Mouse (Mus musculus) adrenal gland, adult 18-20 months (tissue): ENCODE measurements around the gene Arnt2. TPM values are rescaled to one million over a fixed set of nuclear protein-coding genes. Genes with fewer than 3 reads are reported as not detected.

Experiments used
- DNase-seq, 2 experiments: peaks; one replicate each; pipeline ENCODE4 v3.0.0; 2021 to 2022; ENCODE audit warnings: low spot score in 2 of 2
- total RNA-seq, 2 experiments: library from RNA; stranded (reverse); gene quantifications; 1 replicate in 1 of 2; 2 replicates in 1 of 2; pipeline ENCODE4 v1.2.3; 2021

The Arnt2 gene
- total RNA-seq, 2 experiments from 2014 or later, result 34.9 to 36.4 TPM

DNA sequence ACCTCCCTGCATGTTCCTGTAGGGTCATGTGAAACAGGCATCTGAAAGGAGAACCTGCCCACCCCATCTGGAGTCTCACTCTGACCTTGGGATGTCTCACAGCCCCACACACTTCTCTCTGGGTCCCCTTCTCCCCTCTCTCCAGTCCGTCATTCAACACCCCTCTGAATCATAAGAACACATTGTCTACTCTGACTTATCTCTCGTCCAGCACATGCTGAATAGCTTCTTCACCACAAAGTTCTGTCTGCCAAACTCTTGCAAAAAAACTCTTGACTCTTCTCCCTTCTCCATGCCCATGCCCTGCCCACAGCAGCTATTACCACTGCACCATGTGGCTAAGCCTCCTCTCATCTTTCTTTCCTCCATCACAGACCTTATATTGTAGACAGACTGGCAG, 60.0 kb downstream of the Arnt2 start:
- DNase-seq, result no peak

- no peak for DNase-seq
Observed at GRCm38 (mm10) chr7:84348145-84348911, 61.6 kb downstream of the Arnt2 start.

DNA sequence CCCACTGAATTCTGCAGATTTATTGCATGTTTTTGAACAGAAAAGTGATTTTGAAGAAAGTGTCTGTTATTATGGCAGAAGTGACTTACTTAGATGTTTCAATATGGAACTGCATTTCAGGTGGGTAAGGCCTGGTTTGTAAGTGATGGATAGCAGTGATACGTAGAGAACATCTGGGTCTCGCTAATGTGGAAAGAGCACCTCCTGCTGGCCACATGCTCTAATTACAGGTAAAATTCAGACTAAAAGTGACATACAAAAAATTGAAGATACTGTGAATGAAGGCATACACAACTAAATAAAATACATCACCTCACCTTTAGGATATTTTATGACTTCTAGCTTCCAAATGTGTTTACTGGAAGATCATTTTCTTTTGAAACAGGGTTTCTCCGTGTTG, 66.8 kb downstream of the Arnt2 start:
- no peak for DNase-seq

DNA sequence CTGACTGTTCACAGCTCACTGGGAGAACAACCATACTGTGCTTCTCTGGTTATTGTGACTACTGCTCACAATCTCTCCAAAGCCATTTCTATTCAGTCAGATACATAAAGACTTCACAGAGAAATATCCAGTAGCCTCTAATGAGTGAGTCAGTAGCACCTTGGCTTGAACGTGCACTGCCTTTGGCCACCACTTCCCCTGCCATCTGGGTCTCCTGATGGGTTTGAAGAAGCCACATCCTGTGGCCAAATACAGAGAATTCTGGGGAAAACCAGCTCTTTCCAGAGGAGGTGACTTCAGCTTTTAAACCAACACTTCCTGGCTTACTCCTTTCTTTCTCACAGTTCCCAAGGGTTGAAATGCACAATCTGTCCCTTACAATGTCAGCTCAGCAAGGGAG, 69.0 kb downstream of the Arnt2 start:
- no peak for DNase-seq

- DNase-seq, result no peak
Observed at GRCm38 (mm10) chr7:84339186-84339585, 70.8 kb downstream of the Arnt2 start.

DNA sequence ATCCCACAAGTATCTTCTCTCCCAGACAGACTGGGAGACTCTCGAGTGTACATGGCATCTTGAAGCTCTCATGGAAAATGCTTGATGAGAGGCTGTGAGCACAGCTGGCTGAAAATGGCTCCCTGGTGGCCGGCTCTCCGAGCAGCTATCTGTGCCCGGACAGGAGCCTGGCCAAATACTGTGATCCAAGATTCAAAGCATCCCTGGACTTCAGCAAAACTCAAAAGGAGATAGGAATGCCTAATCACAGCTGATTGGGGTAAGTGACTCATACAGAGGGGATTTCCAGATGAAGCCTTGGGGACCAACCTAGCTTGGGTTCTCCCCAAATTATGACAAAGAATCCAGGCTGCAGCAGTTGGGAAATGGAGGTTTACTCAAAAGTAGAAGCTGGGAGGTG, 72.2 kb downstream of the Arnt2 start:
- no peak for DNase-seq

- no peak for DNase-seq
Observed at GRCm38 (mm10) chr7:84336907-84337306, 73.1 kb downstream of the Arnt2 start.

DNA sequence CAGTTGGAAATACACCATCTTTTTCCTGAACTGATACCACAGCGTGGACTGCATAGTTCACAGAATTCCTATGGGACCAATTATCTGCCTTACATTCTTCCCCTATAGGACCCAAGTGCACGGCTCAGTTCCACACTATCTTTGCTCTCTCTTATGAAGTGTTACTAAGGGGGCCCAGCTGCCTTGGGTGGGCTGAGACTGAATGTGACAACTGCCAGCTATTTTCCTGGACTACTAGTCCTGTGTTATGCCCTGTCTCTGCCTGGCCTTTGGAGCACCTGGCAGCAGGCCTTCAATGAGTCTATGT, 73.4 kb downstream of the Arnt2 start:
- no peak for DNase-seq

DNA sequence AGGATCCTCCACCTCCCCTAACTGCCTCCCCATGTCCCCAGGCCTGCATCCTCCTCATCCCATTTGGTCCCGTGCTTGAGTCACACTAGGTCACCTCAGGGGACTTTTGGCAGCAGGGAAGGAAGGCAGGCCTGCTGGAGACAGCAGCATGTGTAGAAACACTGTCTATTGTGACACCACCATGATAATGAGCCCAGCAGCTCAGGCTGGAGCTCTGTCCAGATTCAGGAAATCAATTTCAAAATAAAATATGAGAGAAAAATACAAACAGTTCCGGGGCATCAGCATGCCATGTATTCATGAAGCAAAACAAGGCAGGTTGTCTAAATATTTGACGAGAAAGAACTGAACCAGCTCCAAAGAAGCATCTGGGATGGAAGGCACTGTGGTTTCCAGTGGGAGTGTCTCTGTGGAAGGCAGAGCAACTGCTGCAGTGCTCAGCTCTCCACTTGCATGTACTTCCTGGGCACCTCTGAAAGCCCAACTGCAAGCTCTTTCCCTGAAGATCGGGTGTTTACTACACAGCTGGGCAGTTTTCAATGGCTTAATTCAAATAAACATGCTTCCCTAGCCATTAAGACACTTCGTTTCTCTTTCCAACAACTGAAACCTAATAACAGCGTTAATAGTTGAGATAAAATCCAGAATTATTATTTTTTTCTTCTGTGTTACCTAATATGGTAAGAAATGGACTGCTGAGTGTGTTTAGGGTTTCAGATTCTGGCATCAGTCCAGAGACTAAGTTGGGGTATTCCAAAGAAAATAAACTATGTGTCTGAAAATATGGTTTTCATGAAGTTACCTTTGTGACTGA, 74.0 kb downstream of the Arnt2 start:
- no peak for DNase-seq

DNA sequence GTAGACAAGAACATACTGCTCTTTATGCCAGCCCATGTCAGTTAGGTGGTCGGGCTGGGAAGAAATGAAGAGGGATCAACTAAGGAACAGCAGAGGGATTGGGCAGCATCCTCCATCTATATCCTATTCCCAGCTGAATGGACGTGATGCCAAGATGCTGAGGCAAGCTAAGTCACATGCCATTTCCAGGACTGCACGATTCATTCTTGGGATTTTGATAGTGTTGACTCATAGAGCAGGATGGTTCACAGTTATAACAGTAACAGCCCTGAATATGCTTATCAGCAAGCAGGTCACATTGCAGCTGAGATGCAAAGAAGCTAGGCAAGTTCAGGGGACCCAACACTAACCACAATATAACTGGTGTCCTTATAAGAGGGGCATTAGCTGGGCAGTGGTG, 76.0 kb downstream of the Arnt2 start:
- no peak for DNase-seq

DNA sequence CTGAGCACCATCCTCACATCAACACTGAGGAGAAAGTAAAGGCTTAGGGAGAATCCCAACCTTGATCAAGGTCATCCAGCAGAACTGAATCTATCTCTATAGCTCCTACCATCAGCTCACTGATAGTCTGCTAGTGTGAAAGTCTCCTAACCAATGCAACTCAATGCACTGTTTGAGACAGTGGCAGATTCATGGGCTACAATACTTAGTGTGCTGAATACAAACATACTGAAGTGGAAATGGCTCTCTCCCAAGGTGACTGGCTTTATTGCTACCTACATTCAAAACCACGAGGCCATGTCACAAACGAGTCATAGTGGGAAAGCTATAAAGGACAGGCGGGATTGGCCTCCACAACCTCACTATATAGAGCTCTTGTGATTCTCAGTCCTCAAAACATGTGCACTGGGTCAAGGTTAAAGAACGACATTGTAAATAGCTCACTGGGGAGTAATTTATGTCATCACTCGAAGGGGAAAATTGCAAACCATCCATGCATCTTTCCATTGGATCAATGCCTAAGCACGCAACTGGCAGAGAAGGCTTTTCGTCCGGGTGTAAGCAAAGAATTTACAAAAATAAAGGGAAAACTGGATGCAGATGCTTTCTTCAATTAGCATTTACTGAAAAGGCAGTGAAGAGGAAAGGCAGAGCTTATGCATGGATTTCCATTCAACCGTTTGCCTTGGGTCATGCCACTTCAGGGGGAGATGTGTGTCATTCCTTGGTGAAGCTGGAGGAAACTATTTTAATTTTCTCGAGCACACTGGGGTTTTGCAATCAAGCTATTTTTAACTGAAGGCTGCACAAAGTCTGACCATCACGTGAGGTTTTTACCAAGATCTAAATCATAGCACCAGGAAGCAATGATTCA, 77.4 kb downstream of the Arnt2 start:
- DNase-seq, result no peak

- no peak for DNase-seq
Observed at GRCm38 (mm10) chr7:84329174-84329583, 80.8 kb downstream of the Arnt2 start.

- no peak for DNase-seq
Observed at GRCm38 (mm10) chr7:84328770-84329169, 81.2 kb downstream of the Arnt2 start.

DNA sequence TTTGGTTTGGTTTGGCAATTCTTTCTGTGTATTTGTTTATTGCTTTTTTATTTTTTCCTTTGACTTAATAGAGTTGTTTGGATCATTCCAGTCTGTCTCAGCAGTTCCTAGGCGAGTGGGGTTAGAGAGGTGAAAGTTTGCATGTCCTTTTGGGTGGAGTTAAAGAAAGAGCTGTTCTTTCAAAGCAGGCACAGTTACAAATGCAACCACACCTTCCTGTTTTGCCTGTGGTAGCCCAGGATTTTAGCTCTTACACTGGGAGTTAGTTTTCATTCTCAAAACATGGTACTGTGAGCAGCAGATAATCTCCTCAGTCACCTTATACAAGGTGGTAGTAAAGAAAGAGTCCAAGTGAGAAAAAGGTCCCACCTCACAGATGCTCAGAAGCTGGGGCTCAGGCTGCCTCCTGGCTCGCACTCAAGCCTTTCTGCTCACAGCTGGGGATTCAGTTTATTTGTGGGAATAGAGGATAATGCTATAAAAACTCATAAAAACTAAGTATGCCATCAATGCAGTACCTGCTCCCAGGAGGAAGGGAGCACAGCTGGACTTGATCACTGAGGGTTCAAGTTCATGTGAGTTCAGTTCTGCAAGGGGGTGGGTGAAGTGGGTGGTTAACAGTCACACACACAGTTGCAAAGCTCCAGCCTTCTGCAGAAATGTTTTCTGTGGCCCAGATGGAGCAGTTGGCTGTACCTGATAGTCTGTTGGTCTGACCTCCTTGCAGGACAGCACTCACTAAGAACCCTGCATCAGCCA, 84.2 kb downstream of the Arnt2 start:
- DNase-seq, result no peak

DNA sequence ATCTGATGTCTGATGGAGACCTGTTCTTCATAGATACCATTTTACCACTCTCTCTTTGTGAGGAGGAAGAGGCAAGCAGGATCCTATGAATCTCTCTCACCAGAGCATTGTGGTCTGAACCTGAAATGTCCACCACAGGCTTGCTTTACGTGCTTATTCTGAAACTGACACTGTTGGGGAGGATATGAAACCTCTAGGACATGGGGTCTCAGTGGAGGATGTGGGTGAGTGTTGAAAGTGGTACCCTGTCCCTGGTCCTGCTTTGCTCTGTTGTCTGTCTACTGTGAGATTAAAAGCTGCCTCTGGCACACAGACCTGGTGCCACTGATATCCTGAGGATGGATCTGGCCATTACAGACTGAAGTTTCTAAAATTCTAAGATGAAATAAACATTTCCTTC, 88.4 kb downstream of the Arnt2 start:
- no peak for DNase-seq

- no peak for DNase-seq
Observed at GRCm38 (mm10) chr7:84315353-84316003, 94.5 kb downstream of the Arnt2 start.

GRCm38 (mm10) chr7:84314742-84315141, 95.2 kb downstream of the Arnt2 start:
- DNase-seq, result no peak

GRCm38 (mm10) chr7:84311624-84312023, 98.4 kb downstream of the Arnt2 start:
- DNase-seq, result no peak

DNA sequence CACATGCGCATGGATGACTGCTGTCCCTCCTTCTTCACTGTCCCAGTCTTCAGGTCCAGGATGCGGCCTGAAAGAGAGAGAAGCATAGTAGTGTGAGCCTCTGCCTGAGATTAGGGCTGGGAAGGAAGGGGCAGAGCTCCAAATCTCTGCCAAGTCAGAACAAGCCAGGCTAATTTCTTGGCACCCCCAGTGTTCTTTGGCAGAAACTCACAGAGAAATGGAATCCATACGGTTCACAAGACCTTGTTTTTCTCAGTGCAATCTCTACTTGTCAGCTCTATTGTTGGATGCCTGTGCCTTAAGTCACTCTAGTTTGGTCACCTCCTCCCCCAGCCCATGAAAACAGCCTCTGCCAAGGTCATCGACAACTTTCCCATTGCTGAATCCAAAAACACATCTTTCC, 99.1 kb downstream of the Arnt2 start:
- DNase-seq, result no peak

DNA sequence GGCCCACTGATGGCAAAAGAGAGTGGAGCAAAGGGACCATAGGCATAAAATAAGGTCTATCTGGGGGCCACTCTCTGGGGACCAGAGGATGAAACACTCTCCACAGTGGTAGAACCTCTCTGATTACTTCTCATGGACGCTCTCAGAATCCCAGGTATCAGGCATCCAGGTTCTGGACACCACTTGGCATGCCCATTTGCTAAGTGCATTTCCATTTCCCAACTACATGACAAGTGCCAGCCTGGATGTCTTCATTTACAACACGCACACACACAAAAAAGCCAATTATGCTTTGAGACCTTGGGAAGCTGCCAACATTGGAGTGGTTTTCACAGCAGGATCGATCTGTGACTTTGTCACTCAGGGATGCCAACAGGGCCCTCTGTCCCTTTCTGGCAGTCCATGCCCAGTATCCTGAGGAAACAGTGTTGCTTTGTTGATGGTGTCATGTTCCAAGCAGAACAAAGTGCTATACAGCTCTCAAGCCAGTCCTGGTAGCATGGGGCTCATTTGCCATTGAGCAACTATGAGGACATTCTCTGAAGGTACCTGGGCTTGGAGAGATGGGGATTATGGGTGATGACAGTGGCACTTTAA, 102.5 kb downstream of the Arnt2 start:
- no peak for DNase-seq
